Mouse (Mus musculus) midbrain, embryonic 13.5 days (tissue): ENCODE results near the gene Gins1. TPM values are rescaled to one million over a fixed set of nuclear protein-coding genes. Genes with fewer than 3 reads are reported as not detected.

ENCODE experiments used
- ATAC-seq: fragments of 200-750 bp; cut with Nextera tagmentation; 2 replicates; pipeline ENCODE4 v1.8.0; 2017; ENCODE audit warnings: mild to moderate bottlenecking, moderate TSS enrichment, moderate library complexity
- H3K27ac ChIP-seq: fragments of 300-500 bp; sonication (generic); 2 replicates; pipeline ENCODE4 v1.5.1; 2015; ENCODE audit warnings: inconsistent platforms, mild to moderate bottlenecking, moderate library complexity
- H3K27me3 ChIP-seq: fragments of 300-500 bp; sonication (generic); 2 replicates; pipeline ENCODE4 v1.6.1; 2015; ENCODE audit warnings: mild to moderate bottlenecking, inconsistent platforms
- H3K36me3 ChIP-seq: fragments of 300-500 bp; sonication (generic); 2 replicates; pipeline ENCODE4 v1.6.1; 2015; ENCODE audit warnings: mild to moderate bottlenecking, inconsistent platforms
- H3K4me1 ChIP-seq: fragments of 300-500 bp; sonication (generic); replicated peaks from 2 replicates; pipeline ENCODE4 v1.6.1; 2015; ENCODE audit warnings: inconsistent platforms
- H3K4me2 ChIP-seq: fragments of 300-500 bp; sonication (generic); replicated peaks from 2 replicates; pipeline ENCODE4 v1.6.1; 2015; ENCODE audit warnings: moderate library complexity, mild to moderate bottlenecking, inconsistent platforms
- H3K4me3 ChIP-seq: fragments of 300-500 bp; sonication (generic); replicated peaks from 2 replicates; pipeline ENCODE4 v1.5.1; 2015; ENCODE audit warnings: mild to moderate bottlenecking, inconsistent platforms
- H3K9ac ChIP-seq: fragments of 300-500 bp; sonication (generic); replicated peaks from 2 replicates; pipeline ENCODE4 v1.6.1; 2015; ENCODE audit warnings: mild to moderate bottlenecking, inconsistent platforms
- H3K9me3 ChIP-seq: fragments of 300-500 bp; sonication (generic); 2 replicates; pipeline ENCODE4 v1.6.1; 2016; ENCODE audit warnings: mild to moderate bottlenecking, inconsistent platforms
- WGBS: fragments of 180-500 bp; shearing (Covaris S2); methylation state at CpG from one replicate; pipeline ENCODE4 v1.1.7; 2015; 5-methylcytosine and 5-hydroxymethylcytosine counted together
- polyA plus RNA-seq: library from polyadenylated mRNA; unstranded; fragments of >200 nt; fragmentation: Nextera tagmentation; extraction: Ambion mirVana; gene quantifications from 2 replicates; pipeline ENCODE4 v1.2.1, GENCODE M21; 2015

Gene Gins1
- polyA plus RNA-seq: 31.8 and 33.5 TPM in 2 replicates

DNA sequence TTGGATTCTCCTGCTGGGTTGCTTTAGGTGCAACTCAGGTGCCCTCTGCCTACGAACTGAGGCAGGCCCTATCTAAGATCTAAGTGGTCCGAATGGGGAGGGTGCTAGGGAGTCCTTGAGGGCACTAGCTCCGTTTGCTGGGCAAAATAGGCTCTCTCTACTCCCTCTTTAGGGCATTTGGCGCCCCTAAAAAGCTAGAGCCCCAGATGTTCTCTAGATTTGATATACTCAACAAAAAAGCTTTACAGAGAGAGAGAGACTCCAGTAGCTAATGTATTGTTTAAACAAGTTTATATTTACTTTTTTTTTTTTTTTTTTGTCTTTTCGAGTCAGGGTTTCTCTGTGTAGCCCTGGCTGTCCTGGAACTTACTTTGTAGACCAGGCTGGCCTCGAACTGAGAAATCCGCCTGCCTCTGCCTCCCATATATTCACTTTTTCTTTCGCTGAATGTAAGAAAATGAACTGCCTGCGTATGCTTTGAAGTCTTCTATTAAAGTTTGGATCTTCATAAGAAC is at the start of gene Gins1:
Gene Gins1 (plus strand): TSS at position 465 of the 515 bp plus-strand sequence.
- 0 out of 2 replicates have a peak, but pooled peaks cover 5% of the 10 kb centered on the region for H3K36me3 ChIP-seq
- no peaks in the 10 kb centered on the region for H3K27me3 ChIP-seq
- peaks cover 23% of the 10 kb centered on the region for H3K4me1 ChIP-seq
- H3K9ac ChIP-seq: peak within 1 kb of the TSS; percentile 92
- peak within 1 kb of the TSS; percentile 81 for H3K4me3 ChIP-seq
- H3K27ac ChIP-seq: peak within 1 kb of the TSS; percentile 91
- ATAC-seq: no peak
- peak within 1 kb of the TSS; percentile 86 for H3K4me2 ChIP-seq
- no peaks in the 10 kb centered on the region for H3K9me3 ChIP-seq
- WGBS: 42% methylated on average over 9 of the region's 9 CpGs

DNA sequence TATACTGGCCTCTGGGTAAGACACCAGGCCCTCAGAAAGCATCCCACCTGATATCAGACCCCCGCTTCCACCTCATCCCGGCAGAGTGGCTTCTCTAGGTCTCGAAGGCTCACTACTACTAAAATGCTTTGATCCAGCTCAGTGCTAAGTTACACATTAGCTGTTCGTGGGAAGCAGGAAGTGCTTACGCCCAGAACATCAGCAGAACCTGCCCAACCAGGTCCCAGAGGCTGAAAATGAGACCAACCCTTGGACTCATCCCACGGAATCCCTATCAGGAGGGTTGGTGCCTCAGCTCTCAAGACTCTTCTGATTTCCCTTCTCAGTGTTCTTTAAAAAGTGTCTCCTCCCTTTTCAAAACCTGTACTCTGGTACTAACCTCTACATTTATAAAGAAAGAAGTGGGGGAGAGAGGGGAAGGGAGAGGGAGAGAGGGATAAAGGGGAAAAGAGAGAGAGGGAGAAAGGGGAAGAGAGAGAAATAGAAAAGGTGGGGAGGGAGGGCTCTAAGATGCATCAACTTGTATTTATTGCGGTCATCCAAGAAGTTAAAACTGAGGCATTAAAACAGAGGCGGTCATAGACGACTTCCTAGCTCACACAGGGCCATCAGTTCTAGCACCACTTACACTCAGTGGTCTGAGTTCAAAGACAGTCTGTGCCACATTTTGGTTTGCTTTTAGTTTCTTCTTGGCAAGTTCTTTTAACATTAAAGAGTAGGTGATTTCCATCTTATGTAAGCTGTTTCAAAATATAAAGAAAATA is 46.3 kb upstream of the Gins1 start:
- Histone ChIP-seq H3K27ac (no peak overlapping the region), H3K9me3 (no peaks in the 10 kb centered on the region), H3K36me3 (no peaks in the 10 kb centered on the region), H3K9ac (no peak overlapping the region), H3K4me2 (no peak overlapping the region), H3K4me3 (no peak overlapping the region), H3K27me3 (no peaks in the 10 kb centered on the region), H3K4me1 (peaks cover 9% of the 10 kb centered on the region)
- WGBS: 94% methylated on average over 9 of the region's 9 CpGs
- no peak for ATAC-seq

DNA sequence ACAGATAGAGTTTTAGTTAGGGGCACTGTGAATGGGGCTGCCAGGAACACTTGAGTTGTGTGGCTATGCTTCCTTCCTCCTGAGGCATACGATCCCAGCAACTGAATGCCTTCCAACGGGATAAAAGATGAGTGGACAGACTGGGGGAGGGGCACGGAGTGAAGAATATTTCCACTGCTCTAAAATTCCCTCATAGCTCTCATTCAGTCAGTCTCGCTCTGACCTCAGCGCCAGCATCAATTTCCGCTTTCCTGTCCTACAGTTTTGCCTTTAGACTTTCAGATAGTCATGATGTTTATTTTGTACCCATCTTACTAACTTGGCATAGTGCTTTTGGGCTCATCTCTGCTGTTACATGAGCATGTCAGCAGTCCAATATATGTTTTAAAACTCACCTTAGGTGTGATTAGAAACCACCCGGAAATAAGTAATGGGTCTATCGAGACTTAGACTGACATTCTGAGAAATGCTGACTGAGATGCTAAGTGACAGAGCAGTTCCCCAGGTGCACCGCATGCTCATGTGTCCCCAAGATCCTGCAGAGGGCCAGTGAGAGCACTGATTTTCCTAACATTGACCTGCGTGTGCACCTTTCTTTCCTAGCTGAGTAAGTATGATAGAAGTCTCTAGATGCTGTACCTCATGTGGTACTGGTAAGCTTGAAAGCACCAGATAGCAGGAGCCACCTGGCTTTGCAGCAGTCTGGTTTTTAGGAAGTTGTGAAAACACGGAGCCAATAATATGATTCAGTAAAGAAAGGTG is 45.3 kb upstream of the Gins1 start:
- H3K9me3 ChIP-seq: no peaks in the 10 kb centered on the region
- no peak overlapping the region for H3K9ac ChIP-seq
- 82% methylated on average over 11 of the region's 11 CpGs for WGBS
- no peak overlapping the region for H3K4me2 ChIP-seq
- no peak for ATAC-seq
- H3K36me3 ChIP-seq: no peaks in the 10 kb centered on the region
- no peak overlapping the region for H3K4me3 ChIP-seq
- peaks cover 6% of the 10 kb centered on the region for H3K4me1 ChIP-seq
- H3K27ac ChIP-seq: no peak overlapping the region
- H3K27me3 ChIP-seq: no peaks in the 10 kb centered on the region

GRCm38 (mm10) chr2:150861128-150861527 is 44.1 kb upstream of the Gins1 start:
- Histone ChIP-seq H3K9ac (no peak overlapping the region), H3K4me1 (no peaks in the 10 kb centered on the region), H3K36me3 (no peaks in the 10 kb centered on the region), H3K9me3 (peaks cover 4% of the 10 kb centered on the region; the same call in 1 of the 2 replicates), H3K4me2 (no peak overlapping the region), H3K27me3 (no peaks in the 10 kb centered on the region), H3K4me3 (no peak overlapping the region), H3K27ac (no peak overlapping the region)
- ATAC-seq: no peak
- 91% methylated on average over 2 of the region's 2 CpGs for WGBS

DNA sequence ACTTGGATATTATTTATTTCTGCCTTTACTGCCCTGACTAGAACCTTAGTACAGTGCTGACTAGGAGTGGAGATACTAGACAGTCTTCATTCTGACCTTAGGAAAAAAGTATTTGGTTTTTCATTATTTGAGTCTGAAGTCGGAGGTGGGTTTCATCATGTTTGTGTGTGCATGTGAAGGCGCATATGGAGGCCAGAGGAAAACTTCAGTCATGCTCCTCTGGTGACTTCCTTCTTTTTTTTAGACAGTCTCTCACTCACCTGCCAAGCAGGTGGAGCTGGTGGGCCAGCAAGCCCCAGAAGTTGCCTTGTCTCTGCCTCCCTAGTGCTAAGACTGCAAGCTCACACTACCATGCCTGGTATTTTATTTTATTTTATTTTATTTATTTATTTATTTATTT is 38.2 kb upstream of the Gins1 start:
- H3K27me3 ChIP-seq: no peaks in the 10 kb centered on the region
- WGBS: 100% methylated on average over 2 of the region's 2 CpGs
- H3K4me1 ChIP-seq: no peaks in the 10 kb centered on the region
- no peak overlapping the region for H3K27ac ChIP-seq
- no peak overlapping the region for H3K9ac ChIP-seq
- peaks cover 4% of the 10 kb centered on the region; the same call in 1 of the 2 replicates for H3K9me3 ChIP-seq
- H3K36me3 ChIP-seq: no peaks in the 10 kb centered on the region
- no peak overlapping the region for H3K4me3 ChIP-seq
- H3K4me2 ChIP-seq: no peak overlapping the region
- no peak for ATAC-seq

- 92% methylated on average over 1 of the region's 1 CpGs for WGBS
- no peak for ATAC-seq
These were observed 35.8 kb upstream of the Gins1 start for GRCm38 (mm10) chr2:150869446-150869845.

DNA sequence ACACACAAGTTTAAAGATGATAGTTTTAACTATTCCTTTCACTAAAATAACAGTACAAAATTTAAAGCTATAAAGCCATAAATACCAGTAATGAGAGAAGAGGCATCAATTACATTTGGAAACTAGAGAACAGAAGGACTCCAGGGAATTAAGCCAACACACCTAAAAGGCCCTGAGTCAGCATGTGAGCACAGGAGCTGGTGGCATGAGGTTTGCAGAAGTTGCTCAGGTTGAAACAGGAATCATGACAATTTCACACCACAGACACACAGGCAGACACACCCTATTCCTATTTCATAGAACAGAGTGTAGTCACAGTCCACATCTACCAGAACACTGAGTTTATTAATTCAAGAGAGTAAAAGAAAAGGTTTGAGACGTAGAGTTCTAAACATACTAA is 30.7 kb upstream of the Gins1 start:
- H3K27me3 ChIP-seq: no peaks in the 10 kb centered on the region
- H3K9me3 ChIP-seq: no peaks in the 10 kb centered on the region
- ATAC-seq: no peak
- WGBS: 90% methylated on average over 1 of the region's 1 CpGs
- no peaks in the 10 kb centered on the region for H3K4me1 ChIP-seq
- H3K4me2 ChIP-seq: no peak overlapping the region
- no peak overlapping the region for H3K9ac ChIP-seq
- no peak overlapping the region for H3K27ac ChIP-seq
- no peaks in the 10 kb centered on the region for H3K36me3 ChIP-seq
- H3K4me3 ChIP-seq: no peak overlapping the region

More at GRCm38 (mm10) chr2:150869446-150869845, 35.8 kb upstream of the Gins1 start:
- H3K9ac ChIP-seq: no peak overlapping the region
- peaks cover 4% of the 10 kb centered on the region; the same call in 1 of the 2 replicates for H3K9me3 ChIP-seq
- no peak overlapping the region for H3K4me3 ChIP-seq
- no peak overlapping the region for H3K4me2 ChIP-seq
- no peaks in the 10 kb centered on the region for H3K27me3 ChIP-seq
- H3K36me3 ChIP-seq: no peaks in the 10 kb centered on the region
- H3K27ac ChIP-seq: no peak overlapping the region
- H3K4me1 ChIP-seq: no peaks in the 10 kb centered on the region

GRCm38 (mm10) chr2:150875226-150875625 is 30.0 kb upstream of the Gins1 start:
- H3K4me2 ChIP-seq: no peak overlapping the region
- 100% methylated on average over 1 of the region's 1 CpGs for WGBS
- no peaks in the 10 kb centered on the region for H3K36me3 ChIP-seq
- no peak overlapping the region for H3K9ac ChIP-seq
- H3K9me3 ChIP-seq: no peaks in the 10 kb centered on the region
- H3K27ac ChIP-seq: no peak overlapping the region
- no peaks in the 10 kb centered on the region for H3K4me1 ChIP-seq
- ATAC-seq: no peak
- H3K27me3 ChIP-seq: no peaks in the 10 kb centered on the region
- H3K4me3 ChIP-seq: no peak overlapping the region

GRCm38 (mm10) chr2:150877561-150877960 is 27.6 kb upstream of the Gins1 start:
- Histone ChIP-seq H3K4me3 (no peak overlapping the region), H3K36me3 (no peaks in the 10 kb centered on the region), H3K27ac (no peak overlapping the region), H3K9ac (no peak overlapping the region), H3K9me3 (no peaks in the 10 kb centered on the region), H3K4me1 (no peaks in the 10 kb centered on the region), H3K4me2 (no peak overlapping the region), H3K27me3 (no peaks in the 10 kb centered on the region)
- 88% methylated on average over 4 of the region's 4 CpGs for WGBS
- ATAC-seq: no peak

GRCm38 (mm10) chr2:150884075-150884778 is 21.0 kb upstream of the Gins1 start:
- Histone ChIP-seq H3K36me3 (peaks cover 3% of the 10 kb centered on the region; the same call in 1 of the 2 replicates), H3K27ac (no peak overlapping the region), H3K4me1 (no peaks in the 10 kb centered on the region), H3K27me3 (no peaks in the 10 kb centered on the region), H3K9ac (no peak overlapping the region), H3K4me3 (no peak overlapping the region), H3K4me2 (no peak overlapping the region), H3K9me3 (no peaks in the 10 kb centered on the region)
- WGBS: 92% methylated on average over 8 of the region's 8 CpGs
- no peak for ATAC-seq

DNA sequence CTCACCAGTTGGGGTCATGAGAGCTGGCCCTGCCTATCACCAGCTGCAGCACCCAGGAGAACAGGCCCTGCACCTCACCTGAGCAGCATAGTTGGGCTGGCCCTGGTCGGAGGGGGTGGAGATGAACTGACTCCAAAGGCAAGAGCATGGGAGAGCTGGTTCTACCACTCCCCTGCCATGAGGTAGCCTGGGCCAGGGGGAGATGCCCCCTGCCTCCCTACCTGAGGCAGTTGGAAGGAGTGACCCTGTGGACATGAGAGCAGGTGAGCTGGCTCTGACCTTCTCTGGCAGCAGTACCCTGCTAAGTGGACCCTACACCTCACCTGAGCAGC is 20.5 kb upstream of the Gins1 start:
- no peak overlapping the region for H3K4me3 ChIP-seq
- no peaks in the 10 kb centered on the region for H3K27me3 ChIP-seq
- no peak overlapping the region for H3K9ac ChIP-seq
- no peak overlapping the region for H3K4me2 ChIP-seq
- ATAC-seq: peak; percentile 48; the same call in 1 of the 2 replicates
- H3K27ac ChIP-seq: no peak overlapping the region
- peaks cover 3% of the 10 kb centered on the region; the same call in 1 of the 2 replicates for H3K36me3 ChIP-seq
- H3K4me1 ChIP-seq: no peaks in the 10 kb centered on the region
- whole genome bisulfite sequencing: 86% methylated on average over 1 of the region's 1 CpGs
- no peaks in the 10 kb centered on the region for H3K9me3 ChIP-seq

DNA sequence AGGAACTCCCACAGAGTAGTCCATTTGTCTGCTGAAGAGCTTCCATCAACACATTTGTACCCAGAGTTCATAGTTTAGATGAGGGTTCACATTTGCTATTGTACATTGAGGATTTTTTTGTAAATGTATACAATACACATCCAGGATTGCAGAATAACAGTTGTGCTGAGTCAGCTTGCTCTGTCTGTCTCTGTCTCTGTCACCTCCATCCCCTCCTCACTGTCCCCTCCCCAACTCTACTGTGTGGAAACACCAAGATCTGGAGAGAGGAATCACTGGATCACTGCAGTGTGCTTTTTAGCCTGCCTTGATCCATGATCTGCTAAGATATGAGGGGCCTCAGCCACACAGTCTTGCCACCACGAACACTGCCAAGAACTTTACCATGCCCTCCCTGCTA is 19.4 kb upstream of the Gins1 start:
- Histone ChIP-seq H3K36me3 (peaks cover 3% of the 10 kb centered on the region; the same call in 1 of the 2 replicates), H3K9me3 (no peaks in the 10 kb centered on the region), H3K4me1 (no peaks in the 10 kb centered on the region), H3K27ac (no peak overlapping the region), H3K27me3 (no peaks in the 10 kb centered on the region), H3K4me3 (no peak overlapping the region), H3K4me2 (no peak overlapping the region), H3K9ac (no peak overlapping the region)
- 86% methylated on average over 1 of the region's 1 CpGs for WGBS
- ATAC-seq: no peak
